Mouse (Mus musculus): ENCODE results near the gene Epha6.
A peak's percentile ranks its signal among the peaks of the same experiment; 100 is the strongest.

The Epha6 gene

GRCm38 (mm10) chr16:59639102-59639691 is 966.1 kb downstream of the Epha6 start, which contains the start of gene Arl6:
Gene Arl6 (minus strand): TSS chr16:59639391.
- peak; percentile 96 to 97 for DNase-seq

GRCm38 (mm10) chr16:59634598-59634997 is 970.7 kb downstream of the Epha6 start:
- DNase-seq, result no peak

- DNase-seq, result no peak
Measured at GRCm38 (mm10) chr16:59621554-59621953, 983.8 kb downstream of the Epha6 start.

- DNase-seq, result peak; percentile 18 to 44
Measured at GRCm38 (mm10) chr16:59617167-59617566, 988.2 kb downstream of the Epha6 start.

GRCm38 (mm10) chr16:59615675-59616074 is 989.7 kb downstream of the Epha6 start:
- no peak for DNase-seq

GRCm38 (mm10) chr16:59610750-59611149 is 994.6 kb downstream of the Epha6 start:
- DNase-seq, result no peak

GRCm38 (mm10) chr16:59604078-59604781 is 1001.1 kb downstream of the Epha6 start:
- peak in 1 of 2 experiments; percentile 31 for DNase-seq
